Mouse (Mus musculus): ENCODE data around the gene Il10rb.

The Il10rb gene

GRCm38 (mm10) chr16:91405640-91406584 is at the start of gene Il10rb:
TSS of gene Il10rb (plus strand) at chr16:91406164.
- no peak for DNase-seq (ENCODE audit: low read depth)

- no peak for DNase-seq (ENCODE audit: low read depth)
Measured at GRCm38 (mm10) chr16:91356760-91357525, 49.0 kb upstream of the Il10rb start.

- DNase-seq (ENCODE audit: low read depth) = no peak
Measured at GRCm38 (mm10) chr16:91357526-91357900, 48.5 kb upstream of the Il10rb start.

GRCm38 (mm10) chr16:91358555-91358954 is 47.4 kb upstream of the Il10rb start:
- DNase-seq (ENCODE audit: low read depth) = peak; percentile 76

- no peak for DNase-seq (ENCODE audit: low read depth)
Measured at GRCm38 (mm10) chr16:91359531-91359930, 46.4 kb upstream of the Il10rb start.

- no peak for DNase-seq (ENCODE audit: low read depth)
Measured at GRCm38 (mm10) chr16:91360162-91360561, 45.8 kb upstream of the Il10rb start.

GRCm38 (mm10) chr16:91362006-91362405 is 44.0 kb upstream of the Il10rb start:
- no peak for DNase-seq (ENCODE audit: low read depth)

GRCm38 (mm10) chr16:91362616-91363272 is 43.2 kb upstream of the Il10rb start:
- no peak for DNase-seq (ENCODE audit: low read depth)

GRCm38 (mm10) chr16:91363483-91363882 is 42.5 kb upstream of the Il10rb start:
- no peak for DNase-seq (ENCODE audit: low read depth)

GRCm38 (mm10) chr16:91366567-91366966 is 39.4 kb upstream of the Il10rb start:
- no peak for DNase-seq (ENCODE audit: low read depth)

- DNase-seq (ENCODE audit: low read depth) = no peak
Measured at GRCm38 (mm10) chr16:91367066-91367465, 38.9 kb upstream of the Il10rb start.

- DNase-seq (ENCODE audit: low read depth) = peak; percentile 80
Measured at GRCm38 (mm10) chr16:91372577-91373472, 33.1 kb upstream of the Il10rb start, which contains the start of gene Ifnar2. TSS of gene Ifnar2 (plus strand) at chr16:91372783.

- no peak for DNase-seq (ENCODE audit: low read depth)
Measured at GRCm38 (mm10) chr16:91373473-91374252, 32.3 kb upstream of the Il10rb start.

GRCm38 (mm10) chr16:91374253-91374634 is 31.7 kb upstream of the Il10rb start:
- no peak for DNase-seq (ENCODE audit: low read depth)

GRCm38 (mm10) chr16:91376701-91377100 is 29.3 kb upstream of the Il10rb start:
- DNase-seq (ENCODE audit: low read depth) = no peak

GRCm38 (mm10) chr16:91378431-91378986 is 27.5 kb upstream of the Il10rb start:
- DNase-seq (ENCODE audit: low read depth) = no peak

GRCm38 (mm10) chr16:91378991-91379390 is 27.0 kb upstream of the Il10rb start:
- DNase-seq (ENCODE audit: low read depth) = no peak

- no peak for DNase-seq (ENCODE audit: low read depth)
Measured at GRCm38 (mm10) chr16:91379412-91379811, 26.6 kb upstream of the Il10rb start.

- no peak for DNase-seq (ENCODE audit: low read depth)
Measured at GRCm38 (mm10) chr16:91380151-91380550, 25.8 kb upstream of the Il10rb start.

- no peak for DNase-seq (ENCODE audit: low read depth)
Measured at GRCm38 (mm10) chr16:91381606-91382005, 24.4 kb upstream of the Il10rb start.
